Mouse (Mus musculus) lung, embryonic 16.5 days (tissue): ENCODE results near the gene Olfr160. TPM values are rescaled to one million over a fixed set of nuclear protein-coding genes. Genes with fewer than 3 reads are reported as not detected.

Experiments
- ATAC-seq: fragments of 200-750 bp; cut with Nextera tagmentation; 2 replicates; pipeline ENCODE4 v1.8.0; 2017; ENCODE audit warnings: low read depth, mild to moderate bottlenecking, moderate library complexity
- H3K27ac ChIP-seq: fragments of 300-500 bp; sonication (generic); 2 replicates; pipeline ENCODE4 v1.5.1; 2014; ENCODE audit warnings: mild to moderate bottlenecking, control low read depth, low read length
- H3K27me3 ChIP-seq: fragments of 300-500 bp; sonication (generic); 2 replicates; pipeline ENCODE4 v1.6.1; 2014; ENCODE audit warnings: low read depth, low read length, mixed read lengths; ENCODE audit not compliant: control insufficient read depth, insufficient read depth
- H3K36me3 ChIP-seq: fragments of 300-500 bp; sonication (generic); 2 replicates; pipeline ENCODE4 v1.6.1; 2014; ENCODE audit warnings: low read length; ENCODE audit not compliant: control insufficient read depth, insufficient read depth
- H3K4me1 ChIP-seq: fragments of 300-500 bp; sonication (generic); replicated peaks from 2 replicates; pipeline ENCODE4 v1.6.1; 2014; ENCODE audit warnings: low read length, mixed read lengths; ENCODE audit not compliant: control insufficient read depth, insufficient read depth
- H3K4me2 ChIP-seq: fragments of 300-500 bp; sonication (generic); 2 replicates; pipeline ENCODE4 v1.6.1; 2014; ENCODE audit warnings: low read depth, low read length, control low read depth
- H3K4me3 ChIP-seq: fragments of 300-500 bp; sonication (generic); 2 replicates; pipeline ENCODE4 v1.5.1; 2014; ENCODE audit warnings: mild to moderate bottlenecking, low read length, control low read depth
- H3K9ac ChIP-seq: fragments of 300-500 bp; sonication (generic); 2 replicates; pipeline ENCODE4 v1.6.1; 2014; ENCODE audit warnings: low read length, control low read depth
- H3K9me3 ChIP-seq: fragments of 300-500 bp; sonication (generic); 2 replicates; pipeline ENCODE4 v1.6.1; 2016; ENCODE audit warnings: low read length; ENCODE audit not compliant: control insufficient read depth
- WGBS: fragments of 180-500 bp; shearing (Covaris S2); extraction: QIAGEN DNeasy Blood & Tissue Kit; methylation state at CpG from one replicate; pipeline ENCODE4 v1.1.7; 2014; 5-methylcytosine and 5-hydroxymethylcytosine counted together
- polyA plus RNA-seq: library from polyadenylated mRNA; unstranded; fragments of >200 nt; fragmentation: Nextera tagmentation; extraction: Ambion mirVana; gene quantifications from 2 replicates; pipeline ENCODE4 v1.2.1, GENCODE M21; 2015

Gene Olfr160
- polyA plus RNA-seq, 1 experiment from 2014 or later, result not detected

DNA sequence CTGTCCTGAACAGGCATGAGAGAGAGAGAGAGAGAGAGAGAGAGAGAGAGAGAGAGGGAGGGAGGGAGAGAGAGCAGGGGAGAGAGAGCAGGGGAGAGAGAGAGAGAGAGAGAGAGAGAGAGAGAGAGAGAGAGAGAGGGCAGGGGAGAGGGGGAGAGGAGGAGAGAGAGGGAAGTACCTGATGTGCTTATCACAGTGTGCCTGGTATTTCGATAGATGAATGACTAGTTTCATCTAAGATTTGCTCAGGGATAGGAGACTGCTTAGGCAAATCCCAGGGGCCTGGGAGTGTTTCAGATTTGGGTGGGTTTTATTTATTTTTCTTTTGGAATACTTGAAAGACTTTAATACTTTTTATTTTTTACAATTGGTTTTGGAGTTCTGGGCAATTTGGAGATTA lies 52.8 kb downstream of the Olfr160 start:
- H3K9me3 ChIP-seq, result no peaks in the 10 kb centered on the region
- H3K4me3 ChIP-seq, result no peak overlapping the region
- WGBS, result 54% methylated on average over 1 of the region's 1 CpGs
- H3K4me2 ChIP-seq, result no peak overlapping the region
- H3K36me3 ChIP-seq, result no peaks in the 10 kb centered on the region
- ATAC-seq, result no peak
- H3K9ac ChIP-seq, result no peak overlapping the region
- no peak overlapping the region for H3K27ac ChIP-seq
- H3K4me1 ChIP-seq, result no peaks in the 10 kb centered on the region
- no peaks in the 10 kb centered on the region for H3K27me3 ChIP-seq

DNA sequence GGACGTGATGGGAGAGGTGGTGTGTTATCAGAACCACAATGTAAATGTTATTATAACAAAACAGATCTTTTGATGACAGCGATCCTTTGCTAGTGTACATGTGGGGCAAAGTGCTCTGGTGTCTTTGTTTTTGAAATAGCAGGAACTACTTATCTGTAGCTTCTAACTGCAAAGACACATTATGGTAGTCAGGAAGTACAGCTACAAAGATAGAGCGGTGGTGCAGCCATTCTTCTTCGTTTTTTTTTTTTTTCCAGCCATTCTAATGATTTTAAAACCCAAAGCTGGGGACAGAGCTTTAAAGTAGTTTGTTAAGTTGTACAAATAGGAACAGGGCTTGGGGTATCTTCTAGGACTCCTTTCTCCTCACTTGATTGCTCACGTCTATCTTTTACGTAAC lies 56.6 kb downstream of the Olfr160 start:
- no peaks in the 10 kb centered on the region for H3K27me3 ChIP-seq
- ATAC-seq, result no peak
- no peaks in the 10 kb centered on the region for H3K9me3 ChIP-seq
- H3K4me3 ChIP-seq, result no peak overlapping the region
- H3K4me1 ChIP-seq, result peaks cover 5% of the 10 kb centered on the region; the same call in 1 of the 2 replicates
- no peaks in the 10 kb centered on the region for H3K36me3 ChIP-seq
- H3K27ac ChIP-seq, result no peak overlapping the region
- whole genome bisulfite sequencing, result 66% methylated on average over 6 of the region's 6 CpGs
- no peak overlapping the region for H3K4me2 ChIP-seq
- H3K9ac ChIP-seq, result no peak overlapping the region

Other genes with a start within 250 kb of the Olfr160 start
- 22.0 and 25.0 TPM in 2 replicates for gene Msantd2, start 226.9 kb downstream of the Olfr160 start, polyA plus RNA-seq
- 184 and 194 TPM in 2 replicates for gene Esam, start 188.2 kb downstream of the Olfr160 start, polyA plus RNA-seq
- 40.2 and 46.8 TPM in 2 replicates for gene Vsig2, start 177.0 kb downstream of the Olfr160 start, polyA plus RNA-seq
- 4.7 and 9.0 TPM in 2 replicates for gene Nrgn, start 163.3 kb downstream of the Olfr160 start, polyA plus RNA-seq
- 14.9 and 15.3 TPM in 2 replicates for gene Siae, start 160.6 kb downstream of the Olfr160 start, polyA plus RNA-seq
- 11.8 and 13.8 TPM in 2 replicates for gene Spa17, start 102.5 kb downstream of the Olfr160 start, polyA plus RNA-seq
- 134 and 139 TPM in 2 replicates for gene Tbrg1, start 58.9 kb downstream of the Olfr160 start, polyA plus RNA-seq
- 1.0 TPM in 1 of 2 replicates, not detected in the other for gene Panx3, start 47.0 kb downstream of the Olfr160 start, polyA plus RNA-seq
- not detected in 2 replicates for gene Olfr874, start 28.9 kb upstream of the Olfr160 start, polyA plus RNA-seq
- gene Olfr875, start 55.6 kb upstream of the Olfr160 start, polyA plus RNA-seq, result not detected in 2 replicates
- gene Olfr876, start 86.8 kb upstream of the Olfr160 start, polyA plus RNA-seq, result not detected in 2 replicates
- not detected in 2 replicates for gene Olfr877, start 138.0 kb upstream of the Olfr160 start, polyA plus RNA-seq
- gene Olfr145, start 180.5 kb upstream of the Olfr160 start, polyA plus RNA-seq, result not detected in 2 replicates
- not detected in 2 replicates for gene Olfr878, start 201.6 kb upstream of the Olfr160 start, polyA plus RNA-seq